Mouse (Mus musculus): ENCODE data around the gene Rptor. TPM values are rescaled to one million over a fixed set of nuclear protein-coding genes. Genes with fewer than 3 reads are reported as not detected.

Gene Rptor
- total RNA-seq, 1 experiment from 2014 or later, result 62.6 TPM

DNA sequence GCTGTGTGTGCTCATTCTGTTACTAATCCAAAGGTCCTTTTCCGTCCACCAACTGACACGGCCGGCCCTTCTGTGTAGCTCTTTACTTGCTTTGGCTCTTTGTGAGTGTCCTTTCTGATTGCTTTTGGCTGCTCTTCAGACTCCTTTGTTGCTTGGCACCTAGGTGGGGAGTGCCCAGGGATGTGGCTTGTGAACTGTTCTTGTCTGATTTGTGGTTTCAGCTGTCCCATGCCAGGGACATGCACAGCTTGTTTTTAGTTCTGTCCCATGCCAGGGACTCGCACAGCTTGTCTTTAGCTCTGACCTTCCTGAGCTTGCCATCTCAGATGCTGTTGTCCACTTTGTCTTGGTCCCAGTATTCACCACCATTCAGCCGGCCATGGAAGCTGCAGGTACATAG lies 4.8 kb downstream of the Rptor start:
- DNase-seq, result no peak

DNA sequence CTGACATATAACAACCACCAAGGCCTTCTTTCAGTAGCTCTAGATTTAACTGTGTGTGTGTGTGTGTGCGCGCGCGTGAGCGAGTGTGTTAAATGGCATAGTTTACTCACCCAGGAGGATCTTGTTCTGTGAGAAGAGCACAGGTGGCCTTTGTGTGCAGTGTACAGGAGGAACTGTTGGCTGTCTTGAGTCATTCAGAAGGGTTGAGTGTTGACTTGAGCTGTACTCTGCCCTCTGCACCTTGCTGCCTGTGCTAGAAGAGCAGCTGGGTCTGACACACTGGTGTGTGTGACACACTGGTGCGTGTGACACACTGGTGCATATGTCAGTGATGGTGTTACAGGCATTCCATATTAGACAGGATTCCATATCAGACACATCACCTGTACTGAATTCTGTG lies 8.8 kb downstream of the Rptor start:
- DNase-seq, result no peak

DNA sequence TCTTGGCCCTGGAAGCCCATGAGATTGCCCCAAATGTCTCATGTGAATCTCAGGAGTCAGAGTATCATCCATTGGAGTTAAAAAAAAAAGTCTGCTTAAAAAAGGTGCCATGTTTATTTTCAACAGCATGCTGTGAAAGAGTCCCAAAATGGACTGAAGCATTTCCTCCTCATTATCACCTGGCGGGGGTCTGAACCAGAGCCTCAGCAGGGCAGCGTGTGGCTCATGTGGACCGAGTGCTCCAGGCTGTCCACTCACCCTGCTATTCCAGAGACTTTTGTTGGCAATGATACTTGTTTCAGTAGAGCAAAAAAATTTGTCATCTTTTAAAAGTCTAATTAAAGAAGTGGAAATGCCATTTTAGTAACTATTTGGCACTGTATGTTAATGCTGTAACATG lies 9.5 kb downstream of the Rptor start:
- DNase-seq, result no peak

GRCm38 (mm10) chr11:119615087-119615486 lies 12.4 kb downstream of the Rptor start:
- no peak for DNase-seq

- DNase-seq, result peak; percentile 82
Measured at GRCm38 (mm10) chr11:119618763-119619162, 16.1 kb downstream of the Rptor start.

GRCm38 (mm10) chr11:119621266-119621665 lies 18.6 kb downstream of the Rptor start:
- no peak for DNase-seq

DNA sequence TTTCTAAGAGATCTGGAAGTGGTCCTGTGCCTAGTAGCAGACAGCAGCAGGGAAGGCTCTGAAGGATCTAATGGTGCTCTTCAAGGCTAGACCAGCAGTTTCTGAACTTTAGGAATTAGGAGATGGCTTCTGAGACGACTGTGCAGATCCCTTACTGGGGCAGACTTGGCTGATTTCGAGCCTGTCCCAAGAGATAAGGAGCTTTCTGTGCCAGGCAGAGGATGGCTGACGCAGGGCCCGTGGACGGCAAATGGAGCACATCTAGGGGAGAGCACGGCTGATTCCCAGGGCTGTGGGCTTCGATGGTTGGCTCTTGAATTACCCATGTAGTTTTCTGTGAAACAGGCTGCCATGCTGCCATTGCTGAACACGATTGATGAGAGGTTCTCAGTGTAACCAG lies 21.1 kb downstream of the Rptor start:
- no peak for DNase-seq

- no peak for DNase-seq
Measured at GRCm38 (mm10) chr11:119624401-119624800, 21.7 kb downstream of the Rptor start.

DNA sequence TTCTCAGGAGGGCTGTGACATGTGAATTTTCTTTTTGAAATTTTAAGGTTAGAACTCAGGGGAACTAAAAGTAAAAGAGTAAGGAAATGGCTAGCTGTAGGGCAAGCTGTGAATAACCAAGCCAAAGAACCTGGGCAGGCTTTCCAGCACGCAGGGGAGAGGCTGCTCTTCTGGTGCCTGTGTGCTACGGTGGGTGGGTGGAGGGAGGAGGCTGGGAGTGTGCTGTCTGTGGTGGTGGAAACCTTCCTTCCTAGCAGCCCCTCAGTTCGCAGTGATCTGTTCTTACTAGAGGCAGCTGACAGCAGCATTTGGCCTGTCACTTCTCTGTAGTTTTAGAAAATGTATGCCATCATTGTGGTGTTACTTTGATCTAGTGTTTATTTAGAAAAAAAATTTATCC lies 22.2 kb downstream of the Rptor start:
- no peak for DNase-seq

GRCm38 (mm10) chr11:119625476-119625875 lies 22.8 kb downstream of the Rptor start:
- DNase-seq, result no peak

DNA sequence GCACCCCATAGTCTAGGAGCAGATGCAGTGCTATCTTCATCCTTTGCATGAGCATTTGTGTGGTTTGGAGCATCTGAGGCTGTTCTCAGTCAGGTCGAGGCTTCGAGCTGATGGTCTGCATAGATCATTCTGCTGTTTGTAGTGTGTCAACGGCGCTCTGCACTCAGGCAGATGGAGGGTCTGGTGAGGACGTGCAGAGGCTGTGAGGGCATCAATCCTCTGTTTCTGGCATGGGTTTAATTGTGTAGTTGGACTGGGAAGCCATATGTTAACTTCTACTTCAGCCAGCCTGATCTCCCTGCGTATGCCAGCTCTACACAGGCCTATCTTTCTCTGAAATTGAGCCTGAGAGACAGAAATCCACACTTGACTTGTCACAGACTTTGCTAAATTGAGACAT lies 23.2 kb downstream of the Rptor start:
- no peak for DNase-seq

DNA sequence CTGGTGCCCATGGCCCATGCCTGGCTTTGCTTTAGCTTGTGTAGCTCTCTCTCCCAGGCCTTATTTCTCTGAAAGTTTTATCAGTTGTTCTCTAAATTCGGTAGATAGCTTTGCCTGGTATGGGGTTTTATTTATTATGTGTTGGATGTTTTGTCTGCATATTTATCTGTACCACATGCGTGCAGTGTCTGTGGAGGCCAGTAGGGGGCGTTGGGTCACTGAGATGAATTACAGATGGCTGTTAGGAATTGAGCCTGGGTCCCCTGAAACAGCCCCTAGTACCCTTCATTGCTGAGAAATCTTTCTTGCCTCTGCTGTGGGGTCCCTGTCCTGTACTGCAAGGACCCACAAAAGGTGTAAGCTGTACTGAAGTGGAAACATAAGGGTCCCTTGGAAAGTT lies 24.5 kb downstream of the Rptor start:
- DNase-seq, result no peak

DNA sequence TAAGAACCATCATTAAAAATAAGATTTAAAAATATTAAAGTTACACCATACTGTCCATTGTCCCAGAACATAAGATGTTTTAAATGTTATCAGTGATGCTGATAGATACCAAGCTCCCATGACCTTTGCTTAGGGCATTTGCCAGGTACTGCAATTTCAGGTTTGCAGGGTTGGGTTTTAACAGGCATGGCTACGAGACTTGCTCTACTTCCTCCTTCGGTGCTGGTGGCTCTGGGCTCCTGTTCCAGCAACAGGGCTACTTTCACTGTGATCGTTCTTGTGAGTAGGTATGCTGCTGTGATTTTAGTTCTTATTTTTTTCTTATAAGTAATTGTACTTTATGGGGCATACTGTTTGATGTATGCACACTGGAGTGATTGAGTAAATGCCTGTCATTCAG lies 26.4 kb downstream of the Rptor start:
- no peak for DNase-seq

DNA sequence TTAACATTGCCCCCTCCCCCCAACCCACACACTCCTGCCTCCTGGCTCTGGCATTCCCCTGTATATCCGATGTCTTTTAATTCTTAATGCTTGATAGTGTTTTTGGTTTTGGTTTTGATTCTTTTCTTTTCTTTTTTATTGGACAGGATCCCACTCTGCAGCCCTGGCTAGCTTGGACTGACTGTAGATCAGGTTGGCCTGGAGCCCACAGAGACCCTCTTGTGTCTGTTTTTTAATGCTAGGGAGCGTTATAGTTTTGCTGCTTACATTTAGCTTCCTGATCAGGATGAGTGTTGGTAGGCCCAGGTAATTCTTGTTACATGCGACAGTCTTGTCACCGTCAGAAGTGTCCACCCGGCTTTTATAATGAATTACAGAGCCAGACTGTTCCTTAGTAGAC lies 27.6 kb downstream of the Rptor start:
- DNase-seq, result no peak

DNA sequence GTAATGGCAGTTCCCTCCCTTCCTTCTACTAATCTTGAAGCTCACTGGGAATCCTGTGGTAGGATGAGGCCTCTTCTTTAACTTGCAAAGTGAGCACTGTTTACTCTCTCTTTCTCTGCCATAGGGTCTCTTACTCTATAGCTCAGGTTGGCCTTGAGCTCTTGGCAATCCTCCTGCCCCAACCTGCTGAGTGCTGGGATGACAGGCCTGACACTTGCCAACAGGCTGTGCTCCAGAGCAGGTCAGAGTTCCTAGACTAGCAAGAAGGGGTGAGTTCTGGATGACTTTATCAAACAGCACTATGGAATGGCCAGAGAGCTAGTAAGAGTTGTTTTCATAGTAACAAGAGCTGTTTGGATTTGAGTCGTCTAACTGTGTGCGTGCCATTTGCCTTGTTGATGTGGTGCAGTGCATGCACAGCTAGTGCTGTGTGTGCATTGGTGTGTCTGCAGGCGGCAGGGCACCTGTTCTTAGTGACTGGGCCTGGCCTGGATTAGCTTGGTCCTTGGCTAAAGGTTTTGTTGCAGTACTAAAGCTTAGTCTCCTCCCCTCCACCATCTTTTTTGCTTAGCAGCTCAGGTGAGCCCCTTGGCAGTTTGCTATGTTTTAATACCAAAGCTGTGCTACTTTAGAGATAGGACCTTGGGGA lies 28.6 kb downstream of the Rptor start:
- no peak for DNase-seq

- DNase-seq, result no peak
Measured at GRCm38 (mm10) chr11:119636371-119636883, 33.7 kb downstream of the Rptor start.

DNA sequence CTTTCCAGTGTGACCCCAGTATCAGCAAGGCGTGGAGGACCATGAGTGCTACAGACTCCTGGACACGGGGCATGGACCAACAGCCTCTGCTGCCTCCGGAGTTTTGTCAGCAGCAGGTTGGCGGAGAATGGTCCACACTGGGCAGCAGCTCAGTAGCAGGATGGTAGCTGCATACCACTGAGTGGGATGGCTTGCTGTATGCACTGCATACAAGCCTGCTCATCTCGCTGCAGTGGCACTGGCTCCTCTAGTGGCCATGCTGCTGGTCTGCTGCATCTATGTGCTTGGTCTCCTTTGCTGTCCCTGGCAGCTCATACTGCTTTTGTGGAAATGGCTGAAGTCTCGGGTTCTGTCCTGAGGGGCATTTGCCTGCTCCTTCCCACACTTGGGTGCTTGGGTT lies 34.8 kb downstream of the Rptor start:
- DNase-seq, result no peak

GRCm38 (mm10) chr11:119640491-119640890 lies 37.8 kb downstream of the Rptor start:
- DNase-seq, result no peak

DNA sequence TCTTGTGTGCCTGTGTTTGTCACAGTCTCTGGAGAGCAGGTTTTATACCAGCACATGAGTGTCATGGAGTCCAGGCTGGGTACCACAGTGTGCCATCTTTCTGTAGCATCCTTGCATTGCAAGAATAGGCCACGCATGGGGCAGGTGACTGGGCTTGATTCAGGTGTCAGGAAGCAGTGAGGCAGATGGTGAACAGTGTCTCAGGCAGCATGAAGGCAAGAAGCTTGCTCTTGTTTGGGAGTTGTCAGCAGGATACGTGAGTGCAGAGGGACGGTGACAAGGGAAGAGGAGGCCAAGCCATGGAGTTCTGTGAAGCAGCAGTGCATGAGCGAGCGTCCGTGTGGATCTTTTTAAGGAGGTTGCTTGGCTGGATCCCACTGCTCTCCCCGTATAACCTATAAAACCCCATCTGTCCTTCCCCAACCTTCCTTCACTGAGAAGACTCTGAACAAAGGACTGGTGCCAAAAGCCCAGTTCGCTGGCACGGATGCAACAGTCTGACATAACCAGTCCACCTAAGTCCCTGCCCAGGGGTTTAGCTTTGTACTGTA lies 39.2 kb downstream of the Rptor start:
- no peak for DNase-seq

GRCm38 (mm10) chr11:119643347-119643746 lies 40.6 kb downstream of the Rptor start:
- no peak for DNase-seq

DNA sequence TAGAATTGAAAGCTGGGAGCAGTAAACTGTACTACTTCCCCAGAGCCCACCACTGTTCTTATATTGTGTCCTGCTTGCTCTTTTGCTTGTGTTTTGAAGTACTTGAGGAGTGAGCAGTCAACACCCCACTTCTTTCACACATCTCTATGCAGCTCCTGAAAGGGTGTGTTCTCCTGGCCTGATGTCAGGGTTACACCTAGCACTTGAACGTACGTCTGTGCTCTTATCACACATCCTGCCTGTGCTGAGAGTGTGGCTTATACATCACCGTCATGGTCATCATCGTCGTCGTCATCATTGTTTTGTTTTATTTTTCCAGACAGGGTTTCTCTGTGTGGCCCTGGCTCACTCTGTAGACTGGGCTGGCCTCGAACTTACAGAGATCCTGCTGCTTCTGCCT lies 41.4 kb downstream of the Rptor start:
- no peak for DNase-seq

DNA sequence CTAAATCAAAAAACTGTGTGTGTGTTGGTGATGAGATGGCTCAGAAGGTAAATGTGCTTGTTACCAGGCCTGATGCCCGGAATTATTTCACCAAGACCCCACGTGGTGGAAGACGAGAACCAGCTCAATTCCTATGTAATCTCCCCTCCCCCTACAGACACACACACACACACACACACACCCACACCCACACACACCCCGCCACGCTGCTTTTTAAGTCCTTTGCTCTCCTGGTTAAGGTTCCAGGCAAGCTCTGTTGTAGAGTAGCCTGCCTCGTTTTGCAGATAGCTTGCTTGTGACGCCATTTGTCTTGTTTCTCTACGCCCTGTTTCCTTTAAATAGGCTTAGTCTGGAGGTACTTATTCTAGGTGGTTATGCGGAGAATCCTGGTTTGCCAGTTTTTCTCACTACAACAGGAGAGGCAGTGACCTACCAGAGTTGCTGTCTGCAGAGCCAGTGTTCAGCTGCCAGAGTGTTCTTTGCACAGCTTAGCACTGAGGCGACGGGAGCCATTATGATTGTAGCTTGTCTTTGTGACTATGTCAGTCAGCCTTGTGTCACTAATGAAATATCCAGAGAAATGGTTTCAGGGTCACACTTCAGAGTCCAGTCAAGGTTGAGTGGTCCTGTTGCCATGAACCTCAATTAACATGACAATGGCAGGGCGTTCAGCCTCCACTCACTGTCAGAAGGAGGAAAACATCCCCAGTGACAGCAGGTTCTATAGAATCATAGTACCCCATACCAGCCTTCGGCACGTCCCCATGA lies 42.1 kb downstream of the Rptor start:
- DNase-seq, result no peak

DNA sequence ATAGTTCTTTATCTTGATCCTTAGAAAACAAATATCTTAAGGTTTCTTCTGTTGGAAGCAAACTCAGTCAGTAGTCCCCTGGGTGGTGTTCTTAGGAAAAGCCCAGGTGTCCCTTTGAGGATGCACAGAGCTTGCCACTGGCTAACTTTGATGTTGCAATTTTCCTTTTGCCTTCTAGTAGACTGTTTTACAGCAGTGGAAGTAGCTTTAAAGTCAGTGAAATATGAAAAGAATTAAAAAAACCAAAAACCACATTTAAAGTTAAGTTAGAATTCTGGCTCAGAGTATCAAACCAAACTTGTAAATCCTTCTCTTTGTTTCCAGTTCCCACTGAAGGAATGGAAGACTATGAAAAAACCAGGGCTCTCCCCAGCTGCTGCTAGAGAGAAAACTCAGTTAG lies 47.8 kb downstream of the Rptor start:
- no peak for DNase-seq

DNA sequence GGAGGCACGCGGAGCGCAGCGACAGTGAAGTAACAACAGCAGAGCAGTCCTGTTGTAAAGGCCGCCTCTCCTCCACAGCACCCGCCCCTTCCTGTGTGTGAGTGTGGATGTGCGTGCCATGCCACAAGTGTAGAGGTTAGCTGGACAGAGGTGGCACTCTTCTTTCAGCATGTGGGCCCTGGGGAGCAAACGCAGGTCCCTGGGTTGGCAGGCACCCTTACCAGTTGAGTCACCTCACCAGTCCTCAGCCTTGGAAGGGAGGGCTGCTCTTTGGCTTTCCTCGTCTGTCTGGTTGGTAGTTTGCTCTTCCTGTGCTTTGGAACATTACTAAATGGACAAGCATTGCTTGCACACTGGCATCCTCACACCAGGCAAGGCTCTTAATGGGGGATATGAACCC lies 50.6 kb downstream of the Rptor start:
- DNase-seq, result peak; percentile 47
